Mouse (Mus musculus): ENCODE measurements around the gene Omd.
"Not testable (repeated sequence)": the region's sequence is repeated elsewhere in the genome, so short reads cannot be mapped to it uniquely, and the experiment has no call there.

Gene Omd

GRCm38 (mm10) chr13:49581541-49582530, at the start of gene Omd:
Gene Omd, plus strand, starts transcription at chr13:49582462.
- CTCF ChIA-PET = no interaction called here

DNA sequence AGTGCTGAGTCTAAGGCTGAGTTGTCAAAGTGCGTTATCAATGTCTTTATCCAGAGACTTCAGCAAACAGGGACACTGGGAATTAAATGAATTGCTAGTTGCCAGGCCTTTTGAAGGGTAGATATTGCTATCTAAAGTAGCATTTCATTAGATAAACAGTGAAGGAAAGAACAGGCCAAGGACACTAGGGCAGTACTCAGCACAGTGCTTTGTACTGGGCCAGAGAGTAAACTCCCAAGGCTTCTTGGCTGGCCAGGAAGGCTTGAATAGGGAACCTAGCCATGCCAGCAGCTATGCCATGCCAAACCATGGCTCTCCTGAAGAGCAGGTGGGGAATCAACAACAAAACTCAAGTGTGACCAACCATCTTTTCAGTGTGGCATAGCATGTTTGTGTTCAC, 45.3 kb upstream of the Omd start:
- CTCF ChIA-PET = no interaction called here

DNA sequence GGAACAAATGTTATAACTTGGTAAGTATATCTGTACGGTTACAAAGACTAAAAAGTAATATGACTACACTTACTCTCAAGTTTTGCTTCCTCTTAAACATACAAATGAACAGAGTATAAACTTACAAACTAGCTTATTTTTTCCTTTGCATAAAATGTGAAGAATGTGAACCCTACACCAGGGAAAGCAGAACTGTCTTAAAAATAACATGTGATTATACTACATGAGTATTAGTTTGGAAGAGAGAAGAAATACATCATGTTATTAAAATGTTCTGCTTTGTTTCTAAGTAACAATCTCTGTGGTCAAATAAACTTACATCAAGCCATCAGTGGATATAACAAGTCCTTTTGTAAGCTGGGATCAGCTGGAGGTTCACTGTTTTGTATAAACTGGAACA, 43.6 kb upstream of the Omd start:
- CTCF ChIA-PET = no interaction called here

DNA sequence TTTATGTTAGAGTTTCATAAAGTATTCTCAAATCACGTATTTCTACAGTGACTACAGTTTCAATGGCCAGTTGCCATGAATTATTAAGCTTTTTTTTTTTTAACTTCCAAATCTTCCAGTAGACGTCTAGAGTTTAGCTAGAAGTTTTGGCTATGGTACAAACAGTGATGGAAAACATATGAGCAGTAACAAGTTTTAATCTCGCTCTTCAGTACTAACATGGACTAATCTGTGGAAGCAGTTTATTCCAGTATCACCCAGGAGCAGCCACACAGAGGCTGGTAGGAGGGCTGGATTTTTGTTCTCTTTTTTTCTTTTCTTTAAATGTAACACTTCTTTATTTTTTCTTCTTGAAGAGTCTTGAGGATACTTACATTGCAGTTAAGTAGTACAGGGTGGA, 38.0 kb upstream of the Omd start, which contains the start of gene Aspn:
Gene Aspn (plus strand): TSS at position 165 of the 400 bp plus-strand sequence.
- CTCF ChIA-PET = no interaction called here

DNA sequence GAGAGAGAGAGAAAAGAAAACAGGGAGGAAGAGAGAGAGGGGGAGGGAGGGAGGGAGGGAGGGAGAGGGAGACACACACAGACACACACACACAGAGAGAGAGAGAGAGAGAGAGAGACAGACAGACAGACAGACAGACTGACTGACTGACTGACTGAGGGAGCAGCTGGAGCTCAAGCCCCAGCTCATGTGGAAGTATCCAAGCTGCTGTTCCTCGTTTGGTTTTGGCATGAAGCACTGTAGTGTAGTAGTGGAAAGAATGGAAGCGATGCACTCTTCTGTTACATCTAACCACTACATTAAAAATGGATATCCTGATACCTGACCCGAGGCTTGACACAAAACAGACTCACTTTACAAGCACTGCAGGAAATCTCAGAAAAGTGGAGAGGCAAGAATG, 36.6 kb upstream of the Omd start:
- CTCF ChIA-PET = no interaction called here

GRCm38 (mm10) chr13:49546517-49546916, 35.7 kb upstream of the Omd start:
- CTCF ChIA-PET = no interaction called here

DNA sequence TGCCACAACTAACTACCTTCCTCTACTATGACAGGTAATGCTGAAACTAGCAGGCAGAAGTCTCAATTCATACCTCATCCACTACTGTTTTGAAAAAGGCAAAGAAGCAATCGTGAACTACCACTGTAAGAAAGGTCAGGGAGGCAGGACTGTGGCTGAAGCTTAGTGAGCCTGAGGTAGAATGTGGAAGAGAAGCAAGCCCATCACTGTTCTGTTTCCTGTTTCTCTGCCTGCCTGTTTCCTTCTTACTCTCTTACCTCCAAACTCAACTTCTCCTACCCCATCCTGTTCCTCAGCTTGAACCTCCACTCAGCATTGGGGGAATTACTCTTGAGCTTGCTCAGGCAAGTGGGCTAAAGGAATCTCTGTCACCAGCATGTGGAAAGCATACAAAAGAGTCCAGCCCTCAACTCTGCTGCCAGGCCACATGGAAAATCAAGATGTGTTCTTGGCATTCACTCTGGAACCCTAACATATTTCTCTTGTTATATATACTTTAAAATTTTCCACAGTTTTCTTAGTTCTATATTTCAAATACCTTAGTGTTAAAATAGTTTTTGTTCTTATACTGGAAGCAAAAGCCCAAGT, 34.6 kb upstream of the Omd start:
- CTCF ChIA-PET = no interaction called here

DNA sequence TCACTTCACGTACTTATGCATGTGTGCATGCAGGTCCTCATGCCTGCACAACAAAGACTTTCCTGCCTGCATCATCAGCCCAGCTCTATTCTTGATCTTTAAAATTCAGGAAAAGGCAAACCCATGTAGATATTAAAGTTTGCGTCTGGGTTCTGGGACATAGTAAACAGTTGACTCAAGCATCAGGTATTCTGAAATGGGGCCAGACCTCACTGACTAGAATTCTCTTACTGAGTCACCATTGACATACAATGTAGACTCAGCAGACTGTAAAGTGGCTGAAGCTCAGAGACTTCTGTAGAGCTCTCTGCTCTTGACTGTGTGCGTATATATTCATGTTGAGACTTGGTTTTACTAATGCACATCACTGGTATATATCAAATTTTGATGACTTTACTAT, 32.6 kb upstream of the Omd start:
- CTCF ChIA-PET = no interaction called here

DNA sequence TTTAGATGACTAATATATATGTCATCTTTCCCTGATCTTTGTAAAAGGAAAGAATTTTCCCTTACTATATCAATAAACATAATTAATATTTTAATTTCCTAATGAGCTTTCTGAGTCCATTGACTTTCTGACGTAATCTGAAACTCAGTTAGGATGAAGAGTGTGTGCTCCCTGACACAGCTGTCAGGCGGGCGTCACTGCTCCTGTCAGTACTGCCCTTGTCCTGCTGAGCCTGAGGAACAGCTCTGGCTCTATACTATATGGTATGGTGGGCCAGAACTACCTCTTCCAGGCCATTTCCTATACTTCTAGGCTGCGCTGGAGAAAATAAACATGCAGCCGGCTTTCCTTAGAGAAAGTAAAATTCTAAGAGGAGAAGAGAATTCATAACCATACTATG, 27.7 kb upstream of the Omd start:
- CTCF ChIA-PET = no interaction called here

DNA sequence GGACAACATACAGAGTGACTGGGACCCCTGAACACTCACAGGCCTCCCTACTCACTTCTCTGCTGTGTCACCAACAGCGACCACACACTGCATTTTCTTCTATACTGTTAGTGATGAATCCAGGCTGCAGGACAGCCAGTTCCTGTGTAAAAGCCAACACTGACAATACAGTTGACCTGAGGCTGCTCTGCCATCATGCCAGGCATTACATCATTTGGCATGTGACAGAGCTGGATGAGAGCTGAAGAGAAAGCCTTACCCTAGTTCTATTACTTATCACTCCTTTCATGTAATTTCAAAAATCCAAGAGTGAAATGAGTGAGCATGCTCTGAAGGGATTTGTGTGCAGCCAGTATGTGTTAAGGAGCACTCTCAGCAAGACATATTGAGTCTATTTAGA, 26.1 kb upstream of the Omd start:
- CTCF ChIA-PET = no interaction called here

- CTCF ChIA-PET = no interaction called here
Observed at GRCm38 (mm10) chr13:49556924-49557323, 25.3 kb upstream of the Omd start.

DNA sequence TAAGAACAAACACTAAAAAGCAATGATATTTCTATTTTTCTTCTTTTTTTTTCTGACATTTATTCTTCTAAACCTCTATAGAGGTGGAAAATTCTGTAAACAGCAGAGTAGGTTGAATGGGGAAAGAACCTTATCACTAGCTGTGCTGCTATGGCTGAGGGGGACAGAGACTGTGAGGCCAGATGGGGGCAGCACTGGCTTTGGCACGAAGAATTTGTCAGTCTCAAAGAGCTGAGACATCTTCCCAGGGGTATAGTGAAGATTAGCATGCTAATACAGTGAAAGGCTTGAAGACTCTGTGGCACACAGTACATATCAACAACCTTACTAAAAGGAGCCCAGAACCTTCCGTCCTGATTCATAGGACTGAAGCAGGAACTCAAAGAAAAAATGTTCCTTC, 23.1 kb upstream of the Omd start:
- CTCF ChIA-PET = no interaction called here

DNA sequence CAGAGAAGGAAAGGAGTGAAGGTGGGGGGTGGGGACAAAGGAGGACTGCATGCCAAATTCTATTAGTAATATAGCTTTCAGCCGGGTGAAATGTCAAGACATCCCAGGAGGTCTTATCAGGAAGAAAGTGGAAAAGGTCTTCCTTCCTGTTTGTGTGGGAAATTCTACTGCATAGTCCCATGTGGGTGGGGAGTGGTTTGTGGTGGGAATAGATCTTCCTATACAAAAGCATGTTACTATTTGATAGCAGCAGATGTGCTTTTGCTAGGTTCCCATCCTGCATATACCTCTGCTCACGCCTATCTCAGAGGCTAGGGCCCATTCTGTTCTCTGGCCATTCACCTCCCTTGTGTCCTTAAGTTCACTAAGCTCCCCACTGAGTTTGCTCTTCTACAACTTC, 21.4 kb upstream of the Omd start:
- CTCF ChIA-PET = no interaction called here

- CTCF ChIA-PET = no interaction called here
Observed at GRCm38 (mm10) chr13:49564347-49564746, 17.9 kb upstream of the Omd start.

GRCm38 (mm10) chr13:49570371-49570770, 11.9 kb upstream of the Omd start:
- CTCF ChIA-PET = no interaction called here

DNA sequence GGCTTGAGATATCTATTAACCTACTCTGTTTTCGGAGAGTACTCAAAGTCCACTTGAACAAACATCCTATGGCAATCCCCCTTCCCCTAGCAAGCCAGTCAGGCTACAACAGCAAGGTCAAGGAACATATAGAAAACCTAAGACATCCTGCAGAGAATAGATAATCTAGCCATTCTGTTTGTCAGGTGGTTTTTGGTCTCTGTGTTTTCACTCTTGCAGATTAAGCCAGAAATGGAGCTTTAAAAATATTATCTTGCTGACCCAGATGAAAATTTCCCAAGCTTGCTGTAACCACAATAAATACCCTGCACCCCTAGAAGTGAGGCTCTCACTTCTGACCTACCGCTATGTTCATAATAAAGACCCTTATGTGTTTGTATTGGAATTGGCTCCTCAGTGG, 10.8 kb upstream of the Omd start:
- CTCF ChIA-PET = no interaction called here

- CTCF ChIA-PET = interaction anchor here (0.6 kb wide), 1 partner anchor 20 kb away, joined by 3 read pairs; no protein-coding TSS in a partner anchor
Observed at GRCm38 (mm10) chr13:49583859-49584258, 1.6 kb downstream of the Omd start.

DNA sequence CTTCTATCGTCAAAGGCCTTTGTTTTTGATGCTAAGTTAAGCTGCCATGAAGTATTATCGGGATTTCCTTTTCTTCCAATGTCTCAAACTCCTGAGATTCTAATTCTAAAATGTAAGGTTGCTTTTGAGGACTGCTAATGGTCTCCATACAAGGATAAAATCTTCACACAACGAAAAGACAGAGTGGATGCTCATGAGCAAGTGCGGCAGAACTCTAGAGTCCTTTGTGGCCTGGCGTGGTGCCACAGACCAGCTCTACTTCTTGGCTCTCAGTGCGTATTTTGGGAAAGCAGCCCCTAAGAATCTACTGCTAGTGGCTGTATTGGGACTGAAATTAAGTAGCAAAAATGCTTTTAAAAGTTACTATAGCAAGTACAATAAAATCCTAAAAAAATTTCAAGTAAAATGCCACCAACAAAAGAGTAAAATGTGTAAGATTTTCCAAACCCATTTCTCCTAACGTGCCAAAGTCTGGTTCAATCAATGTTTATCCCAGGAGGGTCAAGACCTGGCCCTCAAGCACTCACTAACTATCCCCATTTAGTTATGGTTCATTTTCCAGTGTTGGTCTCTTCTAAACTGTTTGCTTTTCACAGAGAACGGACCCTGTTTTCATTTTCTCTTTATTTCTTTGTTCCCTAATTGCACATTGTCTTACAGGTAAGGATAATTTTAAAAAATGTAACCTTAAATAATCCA, 2.2 kb downstream of the Omd start:
- CTCF ChIA-PET = interaction anchor here (0.6 kb wide), 1 partner anchor 20 kb away, joined by 3 read pairs; no protein-coding TSS in a partner anchor

- CTCF ChIA-PET = interaction anchor here (0.8 kb wide), 1 partner anchor 87 kb away, joined by 3 read pairs; no protein-coding TSS in a partner anchor
Observed at GRCm38 (mm10) chr13:49586062-49586461, 3.8 kb downstream of the Omd start.

DNA sequence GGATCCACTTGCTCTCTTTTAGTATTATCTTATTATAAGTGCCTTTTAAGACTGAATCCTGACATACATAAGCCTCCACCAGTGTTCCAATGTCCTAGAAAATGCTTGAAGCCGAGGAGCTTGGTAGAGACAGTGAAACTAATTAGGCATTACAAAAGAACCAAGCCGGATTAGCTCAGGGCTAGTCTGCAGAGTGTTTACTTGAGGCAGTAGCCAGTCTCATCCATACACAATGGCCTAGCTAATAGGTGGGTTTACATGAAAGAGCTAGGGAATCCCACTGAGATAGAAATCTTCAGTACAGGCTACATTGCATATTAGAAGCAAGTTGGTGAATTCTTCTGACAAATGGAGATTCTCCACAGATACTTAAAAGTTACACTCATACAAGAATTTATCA, 20.3 kb downstream of the Omd start:
- CTCF ChIA-PET = not testable (repeated sequence)

DNA sequence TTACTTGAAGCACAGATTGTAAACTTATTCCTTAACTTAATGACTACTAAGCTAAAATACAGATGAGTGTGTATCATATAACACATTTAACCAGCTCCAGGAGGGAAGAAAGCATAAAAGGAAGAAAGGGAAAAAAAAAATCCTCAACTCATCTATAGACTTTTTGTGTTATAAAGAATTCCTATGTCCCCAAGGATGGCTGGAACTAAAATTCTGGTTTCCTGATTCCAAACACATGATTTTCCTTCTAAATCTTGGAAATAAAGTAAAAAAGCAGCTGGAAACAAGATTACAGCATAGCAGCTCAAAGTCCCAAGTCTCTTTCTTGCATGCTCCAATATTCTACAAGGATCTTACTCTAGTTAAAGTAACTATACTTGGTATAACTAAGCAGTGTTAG, 21.3 kb downstream of the Omd start:
- CTCF ChIA-PET = no interaction called here

- CTCF ChIA-PET = no interaction called here
Observed at GRCm38 (mm10) chr13:49607714-49608113, 25.5 kb downstream of the Omd start, which contains the start of gene Ogn. Gene Ogn, plus strand, starts transcription at chr13:49608046.

Data from spleen, embryonic (tissue).